Mouse (Mus musculus): ENCODE measurements around the gene Socs7.

The Socs7 gene

GRCm38 (mm10) chr11:97393658-97394057 is 31.3 kb downstream of the Socs7 start:
- DNase-seq, result no peak

- no peak for DNase-seq
Observed at GRCm38 (mm10) chr11:97394146-97394545, 31.8 kb downstream of the Socs7 start.

- DNase-seq, result no peak
Observed at GRCm38 (mm10) chr11:97398506-97398905, 36.2 kb downstream of the Socs7 start.

DNA sequence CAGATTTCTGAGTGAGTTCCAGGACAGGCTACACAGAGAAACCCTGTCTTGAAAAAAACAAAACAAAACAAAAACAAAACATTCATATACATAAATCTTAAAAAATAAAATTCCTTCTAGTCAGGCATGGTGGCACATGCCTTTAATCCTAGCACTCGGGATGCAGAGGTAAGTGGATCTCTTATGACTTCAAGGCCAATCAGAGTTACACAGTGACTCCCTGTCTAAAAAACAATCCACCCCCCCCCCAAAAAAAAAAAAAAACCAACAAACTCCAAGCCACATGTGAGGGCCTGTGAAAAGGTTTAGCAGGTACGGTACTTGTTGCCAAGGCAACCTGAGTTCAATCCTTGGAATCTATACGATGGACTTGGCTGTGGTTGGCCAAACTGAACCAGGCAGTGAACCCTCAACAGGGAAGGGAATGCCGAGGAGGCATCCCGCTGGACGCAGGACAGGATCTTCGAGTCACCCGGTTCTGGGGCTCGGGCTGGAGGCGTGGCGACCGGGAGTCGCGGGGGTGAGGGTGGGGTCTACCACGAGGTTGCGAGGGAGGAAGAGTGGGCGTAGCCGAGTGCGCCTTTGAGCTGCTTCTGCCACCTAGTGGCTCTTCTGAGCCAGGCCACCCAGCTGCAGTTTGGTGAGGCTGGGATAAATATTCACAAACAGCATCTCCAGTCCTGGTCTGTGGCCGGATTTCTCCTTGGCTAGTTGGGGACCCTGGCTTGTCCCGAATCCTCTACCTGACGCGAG is 37.8 kb downstream of the Socs7 start:
- DNase-seq, result peak; percentile 93

- no peak for DNase-seq
Observed at GRCm38 (mm10) chr11:97401082-97401481, 38.7 kb downstream of the Socs7 start.

DNA sequence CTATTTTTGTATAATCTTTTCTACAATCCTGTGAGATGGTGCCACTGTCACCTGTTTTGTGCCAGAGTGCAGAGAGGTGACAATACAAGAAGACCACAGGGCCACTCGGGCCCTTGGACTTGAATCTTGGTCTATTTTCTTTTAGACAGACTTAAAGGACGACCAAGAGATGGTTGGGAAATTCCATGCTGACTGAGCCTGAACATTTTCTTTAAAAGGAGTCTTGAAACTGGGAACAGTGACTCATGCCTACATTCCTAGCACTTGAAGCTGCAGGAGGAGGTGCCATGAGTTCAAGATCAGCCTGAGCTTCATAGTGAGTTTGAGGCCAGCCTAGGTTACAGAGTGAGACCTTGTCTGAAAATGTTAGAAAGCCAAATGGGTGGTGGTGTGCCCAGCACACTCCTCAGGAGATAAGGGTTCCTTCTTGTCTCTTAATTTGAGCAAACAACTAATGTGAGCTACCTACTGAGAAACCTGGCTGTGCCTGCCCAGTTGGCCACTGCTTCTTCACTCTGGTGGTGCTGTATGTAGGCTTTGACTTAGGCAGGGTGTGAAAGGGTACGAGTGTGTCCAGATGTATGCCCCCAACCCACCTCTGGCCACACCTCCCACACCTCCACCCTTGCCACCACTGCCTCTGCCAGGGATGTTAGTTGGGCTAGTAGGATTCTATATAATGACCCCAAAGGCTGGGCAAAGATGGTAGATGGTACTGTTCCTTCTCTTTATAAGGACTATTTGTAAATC is 39.5 kb downstream of the Socs7 start:
- no peak for DNase-seq

GRCm38 (mm10) chr11:97402746-97403145 is 40.4 kb downstream of the Socs7 start:
- no peak for DNase-seq

DNA sequence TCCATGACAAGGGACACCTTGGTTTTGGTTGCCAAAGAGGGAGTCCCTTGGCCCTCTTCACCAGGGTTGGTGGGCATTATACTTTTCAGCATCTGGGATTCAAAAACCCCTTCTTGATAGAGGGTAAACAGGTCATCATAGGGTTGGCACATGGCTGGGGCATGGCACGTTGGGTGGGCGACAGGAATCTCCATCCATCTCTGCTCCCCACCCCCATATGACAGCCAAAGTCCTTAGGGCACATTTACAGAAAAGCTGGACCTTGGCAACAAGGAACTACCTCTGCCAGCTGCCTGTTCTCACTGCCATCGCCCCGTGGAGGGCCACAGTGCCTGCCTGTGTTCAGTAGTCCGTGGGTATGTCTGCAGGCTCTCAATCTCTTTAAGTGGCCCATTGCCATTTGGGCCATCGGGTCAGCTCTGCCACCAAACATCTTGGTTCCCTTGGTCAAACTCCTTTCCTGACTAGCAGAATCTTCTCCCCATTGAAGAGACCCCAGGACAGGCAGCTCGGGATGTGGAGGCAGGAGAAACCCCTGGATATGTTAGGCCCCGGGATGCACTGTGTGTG is 41.3 kb downstream of the Socs7 start:
- DNase-seq, result no peak

- peak; percentile 70 for DNase-seq
Observed at GRCm38 (mm10) chr11:97404184-97404760, 41.9 kb downstream of the Socs7 start.

DNA sequence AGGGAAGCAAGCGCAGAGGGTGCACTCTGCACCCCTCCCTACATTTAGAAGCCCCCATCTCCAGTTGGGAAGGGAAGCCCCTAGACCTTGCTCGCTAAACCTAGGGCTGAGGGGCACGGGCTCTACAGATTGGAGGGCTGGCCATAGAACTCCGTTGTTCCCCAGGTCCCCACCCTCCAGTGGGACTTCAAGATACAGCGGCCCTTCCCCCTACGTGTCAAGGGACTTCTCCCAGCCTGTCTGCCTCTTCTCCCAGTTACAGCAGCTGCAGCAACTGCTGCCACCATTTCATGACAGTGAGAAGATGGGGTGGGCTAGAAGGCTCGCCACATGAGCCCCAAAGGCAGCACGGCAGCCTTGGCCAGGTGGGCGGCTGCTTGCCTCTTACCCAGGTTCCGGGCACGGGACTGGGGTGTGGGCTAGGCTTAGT is 42.4 kb downstream of the Socs7 start:
- DNase-seq, result peak; percentile 40

DNA sequence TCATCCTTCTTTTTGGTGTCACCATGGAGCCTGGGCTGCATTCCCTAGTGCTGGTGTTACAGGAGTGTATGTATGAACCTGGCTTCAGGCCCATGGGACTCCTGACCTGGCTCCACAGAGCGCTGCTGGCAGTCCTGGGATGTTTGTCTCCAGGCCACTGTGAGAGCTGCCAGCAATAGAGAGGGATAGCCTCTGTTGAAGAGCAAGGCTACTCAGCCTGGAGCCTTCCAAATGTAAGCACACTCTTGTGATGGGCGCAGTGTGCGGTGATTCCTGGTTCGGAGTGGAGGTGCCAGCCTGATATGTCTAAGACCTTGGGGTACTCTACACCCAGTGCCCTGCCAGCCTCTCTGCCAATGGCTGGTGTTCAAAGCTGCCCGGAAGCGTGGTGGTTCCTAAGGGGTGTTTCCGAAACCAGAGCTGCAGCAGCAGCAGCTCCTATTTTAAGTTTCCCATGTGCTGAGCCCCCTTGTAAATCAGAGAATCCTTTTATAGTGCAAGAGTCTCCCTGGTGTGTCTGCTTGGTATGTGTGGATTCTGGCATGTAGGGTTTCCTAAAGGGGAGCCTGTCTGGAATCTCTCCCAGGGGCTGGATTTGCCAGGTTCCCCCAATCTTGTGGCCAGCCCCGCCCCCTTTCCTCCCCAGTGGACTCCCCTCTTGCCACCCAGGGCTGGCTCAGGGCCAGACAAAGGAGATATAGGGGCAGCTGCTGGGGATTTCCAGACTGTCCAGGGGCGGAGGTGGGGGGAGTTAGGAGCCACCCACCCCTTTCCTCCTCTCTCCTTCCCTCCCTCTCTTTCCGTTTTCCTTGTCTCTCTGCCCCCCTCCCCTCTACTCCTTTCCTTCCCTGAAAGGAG is 44.0 kb downstream of the Socs7 start:
- DNase-seq, result no peak

DNA sequence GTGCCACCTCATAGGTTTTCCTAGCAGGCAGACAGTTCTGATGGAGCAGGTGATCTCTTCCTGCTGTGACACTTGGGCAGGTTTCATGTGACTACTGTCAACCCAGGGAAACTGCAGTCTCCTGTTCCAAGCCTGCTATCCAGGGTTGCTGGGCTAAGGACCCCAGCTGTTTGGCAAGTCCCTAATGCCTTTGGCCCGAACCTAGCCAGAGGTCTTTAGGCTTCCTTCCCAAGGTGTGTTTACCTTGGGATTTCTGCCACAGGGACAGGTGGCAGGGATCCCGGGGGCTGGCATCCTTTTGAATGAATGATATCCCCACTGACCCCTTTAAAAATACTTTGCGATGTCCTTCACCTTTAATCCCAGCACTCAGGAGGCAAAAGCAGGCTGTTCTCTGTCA is 45.1 kb downstream of the Socs7 start:
- DNase-seq, result no peak

GRCm38 (mm10) chr11:97408171-97408570 is 45.8 kb downstream of the Socs7 start:
- peak; percentile 91 for DNase-seq

- no peak for DNase-seq
Observed at GRCm38 (mm10) chr11:97410958-97411357, 48.6 kb downstream of the Socs7 start.

DNA sequence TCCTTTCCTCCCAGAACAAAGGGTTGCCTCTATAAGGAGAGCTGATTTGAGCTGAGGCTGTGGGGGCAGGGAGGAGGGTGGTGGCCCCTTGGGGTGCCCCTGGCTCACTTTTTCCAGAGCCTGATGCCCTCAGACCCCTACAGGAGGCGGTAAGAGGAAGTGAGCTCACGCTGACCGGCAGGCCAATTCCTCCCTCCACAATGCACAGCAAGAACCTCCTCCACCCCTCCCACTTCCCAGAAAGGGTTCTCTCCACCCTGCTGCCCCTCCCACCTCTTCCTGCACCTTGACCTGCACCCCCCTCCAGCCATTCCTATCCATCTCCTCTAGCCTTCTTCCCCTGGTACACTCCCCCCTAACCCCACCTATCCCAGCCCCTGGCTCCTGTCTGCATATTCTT is 49.8 kb downstream of the Socs7 start:
- no peak for DNase-seq

DNA sequence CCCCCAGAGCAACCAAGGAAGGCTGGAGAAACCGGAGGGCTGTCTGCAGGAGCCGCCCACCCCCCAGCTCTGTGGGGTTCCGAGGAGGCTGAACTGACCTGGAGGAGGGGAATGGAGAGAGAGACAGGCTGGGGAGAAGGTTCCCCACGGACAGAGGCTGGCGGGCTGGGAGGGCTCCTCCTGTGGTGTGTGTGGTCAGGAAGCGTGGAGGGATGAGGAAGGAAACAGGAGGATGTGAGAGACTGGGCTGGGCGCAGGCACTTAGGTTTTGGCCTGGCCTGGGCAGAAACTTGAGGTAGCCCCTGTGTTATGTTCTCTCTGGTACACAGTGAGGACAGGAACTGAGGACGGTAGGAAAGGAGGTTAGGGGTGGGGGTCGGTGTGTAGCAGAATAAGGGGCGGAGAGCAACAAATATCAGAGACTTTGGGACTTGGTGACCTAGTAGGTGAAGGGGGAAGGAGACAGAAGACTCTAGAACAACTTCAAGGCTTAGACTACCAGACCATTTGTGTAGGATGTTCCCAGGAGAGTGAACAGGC is 50.5 kb downstream of the Socs7 start:
- no peak for DNase-seq

GRCm38 (mm10) chr11:97415330-97415711 is 53.0 kb downstream of the Socs7 start, which contains the start of gene Arhgap23:
Gene Arhgap23, plus strand, starts transcription at chr11:97415533.
- peak; percentile 89 for DNase-seq

GRCm38 (mm10) chr11:97415712-97416636 is 53.6 kb downstream of the Socs7 start:
- DNase-seq, result peak; percentile 63

- DNase-seq, result no peak
Observed at GRCm38 (mm10) chr11:97416637-97417035, 54.3 kb downstream of the Socs7 start.

DNA sequence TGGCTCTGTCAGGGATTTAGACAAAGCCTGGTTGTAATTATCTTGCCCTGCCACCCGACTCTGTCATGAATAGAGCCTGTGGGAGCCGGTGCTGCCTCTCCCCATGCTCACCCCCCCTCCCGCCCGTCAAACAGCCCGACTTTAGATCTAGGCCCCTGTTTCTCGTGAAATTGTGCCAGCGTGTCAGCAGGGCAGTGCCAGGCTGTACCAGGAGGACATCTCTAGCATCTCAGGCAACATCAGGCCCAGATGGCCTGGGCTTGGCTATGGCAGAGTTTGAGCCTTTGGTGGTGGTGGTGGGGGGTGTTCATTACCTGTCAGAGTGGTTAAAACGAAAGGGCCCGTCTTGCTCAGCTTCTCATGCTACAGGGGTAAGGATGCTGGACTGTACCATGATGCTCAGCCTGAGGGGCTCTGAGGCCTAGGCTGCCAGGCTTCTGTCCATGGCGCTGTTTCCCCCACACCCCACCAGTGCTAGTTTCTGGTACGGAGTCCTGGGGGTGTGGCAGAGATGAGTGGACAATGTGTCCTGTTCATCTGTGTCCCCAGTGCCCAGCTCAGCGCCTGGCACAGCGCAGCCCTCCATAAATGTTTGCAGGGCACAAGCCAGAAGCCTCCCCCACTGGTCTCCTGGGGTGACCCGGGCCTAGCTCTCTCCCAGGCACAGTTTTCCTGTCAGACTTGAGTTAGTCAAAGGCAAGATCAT is 56.6 kb downstream of the Socs7 start:
- DNase-seq, result no peak

DNA sequence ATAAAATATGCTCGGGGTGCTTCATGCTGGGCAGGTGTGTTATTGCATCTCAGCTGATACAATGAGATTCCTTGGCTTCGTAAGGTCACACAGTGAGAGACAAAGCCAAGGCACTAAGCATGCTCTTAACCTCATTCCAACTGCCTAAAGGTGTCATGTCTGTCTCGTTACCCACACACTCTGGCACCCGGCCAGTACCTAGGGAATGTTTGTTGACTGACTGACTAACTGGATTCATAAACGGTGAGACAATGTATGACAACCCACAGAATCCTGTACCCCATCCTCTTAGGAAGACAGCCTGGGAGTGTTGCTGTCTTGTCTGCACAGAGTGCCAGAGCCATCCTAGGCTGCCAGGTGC is 57.2 kb downstream of the Socs7 start:
- no peak for DNase-seq
